Mouse (Mus musculus) cortical plate, adult 2 months (tissue): Measurements from ENCODE around the gene Psd4.

ENCODE experiments used
- CTCF ChIP-seq: fragments of 200-500 bp; IDR thresholded peaks from 2 replicates; pipeline ENCODE4 v1.5.1; 2011; ENCODE audit warnings: mild to moderate bottlenecking, control low read depth, low read length; ENCODE audit not compliant: insufficient read depth; ENCODE audit errors: extremely low read depth
- POLR2A ChIP-seq: fragments of 200-500 bp; IDR thresholded peaks from 2 replicates; pipeline ENCODE4 v1.6.1; 2011; ENCODE audit warnings: mild to moderate bottlenecking, low read length, control low read depth; ENCODE audit not compliant: insufficient read depth; ENCODE audit errors: extremely low read depth

GRCm38 (mm10) chr2:24413677-24414076 is 46.3 kb downstream of the Psd4 start:
- TF ChIP-seq CTCF (no peak), POLR2A (no peak)
